ENCODE assay signal across 19 mouse cellular contexts in genomic region chr17:46071531-46071930, GRCm38 (mm10).
"Had no signal": no experiment of that assay in that cellular context is flagged by ENCODE, and none has a peak within 500 bp of the region (broad histone marks: within the 10 kb centered on the region; RNA-seq: fewer than 3 reads in every experiment).

No protein-coding gene starts in this region.

- H3K4me2 ChIP-seq: limb, embryonic 13.5 days; liver, embryonic 13.5 days; midbrain, embryonic 11.5 days; neural tube, embryonic 13.5 days had no signal

- H3K36me3 ChIP-seq: limb, embryonic 13.5 days; liver, embryonic 13.5 days; neural tube, embryonic 13.5 days had no signal

- H3K27me3 ChIP-seq: limb, embryonic 13.5 days; liver, embryonic 13.5 days; neural tube, embryonic 13.5 days had no signal

- ATAC-seq: intestine, embryonic 16.5 days had no signal

- DNase-seq: kidney, adult 18-20 months; kidney, adult 9 months; kidney, postnatal 25 days; layer of hippocampus, adult 9-11 months; left cerebral cortex, postnatal 4 days; liver, embryonic 13.5 days; lung, adult 2 months; lung, postnatal 14 days; lung, postnatal 4 days; midbrain, embryonic 14.5 days; retina, postnatal 1 day; right cerebral cortex, postnatal 25 days; thymus, adult 18-20 months; thymus, postnatal 36 days had no signal

- H3K9ac ChIP-seq: limb, embryonic 13.5 days; liver, embryonic 13.5 days; neural tube, embryonic 13.5 days had no signal

- H3K9me3 ChIP-seq: limb, embryonic 13.5 days; liver, embryonic 13.5 days; neural tube, embryonic 13.5 days had no signal

- H3K27ac ChIP-seq: layer of hippocampus, adult 2 months; limb, embryonic 13.5 days; liver, embryonic 13.5 days; neural tube, embryonic 13.5 days had no signal

- H3K4me3 ChIP-seq: layer of hippocampus, adult 2 months; limb, embryonic 13.5 days; liver, embryonic 13.5 days; neural tube, embryonic 13.5 days had no signal
